Mouse (Mus musculus): ENCODE measurements at regions not wholly inside any gene's neighbourhood (a gene's known extent, or its start where the extent isn't known, plus 50 kb on each side); places are given as distances from the start of the nearest gene placed in this dataset.

DNA sequence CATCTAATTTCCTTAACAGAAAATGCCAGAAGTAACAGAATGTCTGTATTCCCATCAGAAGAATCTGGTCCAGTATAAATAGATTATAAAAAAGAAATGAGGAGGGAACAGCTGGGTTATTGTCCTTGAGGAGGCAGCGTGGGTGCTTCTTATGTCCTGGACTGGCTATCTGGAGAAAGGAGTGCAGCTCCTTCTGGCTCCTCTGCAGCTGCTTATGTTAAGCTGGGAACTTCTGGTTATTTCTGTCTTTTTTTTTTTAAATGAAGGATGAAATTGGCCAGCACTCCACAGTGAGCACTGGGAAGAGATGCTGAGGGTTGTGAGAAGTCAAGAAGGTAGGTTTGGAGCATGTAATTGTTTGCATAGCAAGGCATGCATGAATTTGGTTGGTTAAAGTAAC is 441.5 kb downstream of the Ebf1 start:
- DNase-seq (ENCODE audit: low read depth, low spot score), result no peak

GRCm38 (mm10) chr11:45066592-45066991 is 449.5 kb downstream of the Ebf1 start:
- DNase-seq (ENCODE audit: low read depth, low spot score), result no peak

GRCm38 (mm10) chr11:45070280-45070679 is 453.2 kb downstream of the Ebf1 start:
- no peak for DNase-seq (ENCODE audit: low read depth, low spot score)

GRCm38 (mm10) chr11:45071195-45071594 is 454.1 kb downstream of the Ebf1 start:
- no peak for DNase-seq (ENCODE audit: low read depth, low spot score)

DNA sequence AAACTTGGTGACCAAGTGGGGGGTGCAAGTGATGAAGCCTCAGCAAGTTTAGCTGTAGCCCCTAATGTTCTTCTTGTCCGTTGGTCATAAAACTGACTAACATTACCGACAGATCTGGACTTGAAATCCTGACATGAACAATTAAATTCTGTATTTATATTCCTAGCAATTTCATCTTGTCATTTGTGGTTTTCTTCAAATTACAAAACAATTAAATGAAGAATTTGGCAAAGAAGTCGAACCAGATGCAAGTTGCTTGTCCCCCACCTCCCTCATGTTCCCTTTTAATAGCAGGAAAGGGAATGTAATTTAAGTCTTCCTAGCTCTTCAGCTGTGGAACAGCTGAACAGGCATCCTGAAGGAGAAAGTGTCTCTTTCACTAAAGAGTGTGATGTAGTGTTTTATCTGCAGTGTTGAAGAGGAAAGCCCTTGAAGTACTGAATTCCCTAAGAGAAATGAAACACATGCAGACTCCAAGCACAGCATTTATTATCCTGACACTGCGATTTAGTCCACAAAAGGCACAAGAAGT is 467.5 kb downstream of the Ebf1 start:
- no peak for DNase-seq (ENCODE audit: low read depth, low spot score)

DNA sequence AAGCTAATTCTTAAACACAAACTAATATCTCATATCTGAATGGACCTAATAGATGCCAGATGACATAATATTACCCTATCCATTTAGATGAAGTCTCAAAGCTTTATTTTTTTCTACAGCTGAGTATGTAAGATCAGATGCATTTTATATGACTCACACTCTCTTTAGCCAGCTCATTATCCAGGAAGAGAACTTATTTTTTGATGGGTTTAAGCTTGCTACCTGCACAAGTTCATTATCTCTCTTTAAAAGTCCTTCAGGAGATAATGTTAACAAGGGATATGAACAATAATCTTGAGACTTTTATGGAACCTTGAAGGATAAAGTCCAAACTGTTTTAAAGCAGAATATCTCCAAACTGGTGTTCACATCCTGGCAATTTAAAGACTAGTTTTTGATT is 468.0 kb downstream of the Ebf1 start:
- no peak for DNase-seq (ENCODE audit: low read depth, low spot score)

- DNase-seq (ENCODE audit: low read depth, low spot score), result no peak
Observed at GRCm38 (mm10) chr11:45087186-45087915, 470.2 kb downstream of the Ebf1 start.

- DNase-seq (ENCODE audit: low read depth, low spot score), result no peak
Observed at GRCm38 (mm10) chr11:45088286-45088685, 471.2 kb downstream of the Ebf1 start.

DNA sequence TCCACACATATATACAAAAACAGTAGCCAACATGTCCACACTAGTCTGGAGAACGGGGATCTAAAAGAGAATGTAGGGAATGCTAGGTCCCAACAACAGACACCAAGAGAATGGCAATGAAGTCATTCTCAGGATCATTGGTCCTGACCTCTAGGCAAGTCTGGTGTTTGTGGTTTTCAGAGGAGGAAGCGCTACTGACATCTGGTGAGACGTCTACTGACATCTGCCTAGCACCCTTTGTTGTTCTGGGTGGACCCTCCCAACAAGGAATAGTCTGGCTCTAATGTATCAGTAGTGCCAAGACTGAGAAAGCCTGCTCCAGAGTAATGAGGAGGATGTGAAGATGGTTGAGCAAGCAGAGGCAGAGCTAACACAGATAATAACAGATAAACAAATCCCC is 472.4 kb downstream of the Ebf1 start:
- DNase-seq (ENCODE audit: low read depth, low spot score), result no peak

- no peak for DNase-seq (ENCODE audit: low read depth, low spot score)
Observed at GRCm38 (mm10) chr11:45103498-45104336, 486.6 kb downstream of the Ebf1 start.

- no peak for DNase-seq (ENCODE audit: low read depth, low spot score)
Observed at GRCm38 (mm10) chr11:45116702-45117101, 499.6 kb downstream of the Ebf1 start.

- DNase-seq (ENCODE audit: low read depth, low spot score), result no peak
Observed at GRCm38 (mm10) chr11:45123276-45123675, 506.2 kb downstream of the Ebf1 start.

GRCm38 (mm10) chr11:45136781-45137180 is 519.7 kb downstream of the Ebf1 start:
- no peak for DNase-seq (ENCODE audit: low read depth, low spot score)

- DNase-seq (ENCODE audit: low read depth, low spot score), result no peak
Observed at GRCm38 (mm10) chr11:45138351-45138975, 521.3 kb downstream of the Ebf1 start.

DNA sequence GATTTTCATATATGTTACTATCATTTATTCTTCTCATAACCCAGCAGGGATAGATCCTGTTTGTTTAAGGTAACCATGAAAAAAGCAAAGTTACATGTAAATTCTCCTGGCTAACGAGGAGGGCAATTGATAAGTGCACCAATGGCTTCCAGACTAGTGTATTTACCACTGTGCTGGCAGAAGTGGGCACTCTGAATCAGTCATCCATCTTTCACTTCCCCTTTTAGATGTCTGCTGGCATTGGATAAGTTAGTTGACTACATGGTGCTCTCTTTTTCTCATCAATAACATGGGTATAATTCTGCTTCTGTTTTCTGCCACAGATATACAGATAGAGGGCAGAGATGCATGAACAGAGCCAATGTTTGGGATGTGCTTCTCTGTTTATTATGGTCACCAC is 523.4 kb downstream of the Ebf1 start:
- no peak for DNase-seq (ENCODE audit: low read depth, low spot score)

DNA sequence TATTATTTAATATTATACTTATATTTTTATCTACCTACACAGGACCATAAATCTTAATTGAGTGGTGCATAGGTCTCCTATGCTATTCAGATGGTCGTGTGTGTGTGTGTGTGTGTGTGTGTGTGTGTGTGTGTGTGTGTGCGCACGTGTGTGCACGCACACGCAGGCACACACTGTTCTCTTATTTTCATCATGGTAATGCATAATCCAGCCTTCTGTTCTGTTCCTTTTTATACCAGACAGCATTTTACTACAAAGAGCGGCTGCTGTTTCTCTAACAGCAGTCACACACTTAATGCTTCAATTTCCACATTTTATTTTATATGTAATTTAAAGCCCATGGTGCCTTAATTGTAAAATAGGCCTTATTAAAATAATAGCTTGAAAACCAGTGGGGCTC is 537.0 kb downstream of the Ebf1 start:
- no peak for DNase-seq (ENCODE audit: low read depth, low spot score)

- DNase-seq (ENCODE audit: low read depth, low spot score), result no peak
Observed at GRCm38 (mm10) chr11:45154497-45154896, 537.4 kb downstream of the Ebf1 start.

GRCm38 (mm10) chr11:45155782-45156181 is 538.7 kb downstream of the Ebf1 start:
- no peak for DNase-seq (ENCODE audit: low read depth, low spot score)

DNA sequence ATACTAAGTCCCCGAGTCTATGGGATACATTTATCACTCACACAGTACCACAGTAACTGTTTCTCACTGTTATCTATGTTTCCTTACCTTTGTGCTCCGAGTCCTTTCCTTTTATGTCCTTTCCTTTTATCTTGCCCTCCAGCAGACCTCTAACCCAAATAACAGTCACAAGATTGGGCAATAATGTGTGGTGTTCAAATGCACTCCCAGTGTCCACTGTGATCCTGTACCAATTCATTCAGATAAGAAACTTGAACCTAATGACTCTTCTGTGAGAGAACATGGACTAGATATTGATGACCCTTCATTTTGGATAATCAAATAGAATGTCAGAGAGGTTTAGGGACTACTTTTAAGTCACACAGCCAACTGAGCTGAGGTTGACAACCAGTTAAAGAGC is 541.2 kb downstream of the Ebf1 start:
- no peak for DNase-seq (ENCODE audit: low read depth, low spot score)

DNA sequence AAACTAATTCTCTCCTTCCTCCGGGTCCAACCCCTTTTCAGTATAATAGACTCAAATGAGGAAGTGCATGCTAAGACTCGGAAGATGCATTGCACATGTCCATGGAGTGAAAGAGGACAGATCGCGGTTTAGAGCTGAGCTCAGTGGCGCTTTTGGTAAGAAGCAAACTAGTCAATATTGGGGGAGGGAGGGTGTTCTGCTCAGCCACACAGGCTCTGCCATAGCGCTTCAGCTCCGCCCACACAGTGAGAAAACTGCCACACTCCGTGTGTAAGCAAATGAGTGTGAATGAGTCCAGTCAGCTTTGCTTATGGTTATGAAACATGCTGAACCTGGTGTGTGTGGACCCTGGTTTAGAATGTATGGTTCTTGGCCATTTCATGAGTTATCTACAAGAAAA is 543.8 kb downstream of the Ebf1 start:
- DNase-seq (ENCODE audit: low read depth, low spot score), result no peak

- no peak for DNase-seq (ENCODE audit: low read depth, low spot score)
Observed at GRCm38 (mm10) chr11:45173546-45173945, 556.4 kb downstream of the Ebf1 start.

DNA sequence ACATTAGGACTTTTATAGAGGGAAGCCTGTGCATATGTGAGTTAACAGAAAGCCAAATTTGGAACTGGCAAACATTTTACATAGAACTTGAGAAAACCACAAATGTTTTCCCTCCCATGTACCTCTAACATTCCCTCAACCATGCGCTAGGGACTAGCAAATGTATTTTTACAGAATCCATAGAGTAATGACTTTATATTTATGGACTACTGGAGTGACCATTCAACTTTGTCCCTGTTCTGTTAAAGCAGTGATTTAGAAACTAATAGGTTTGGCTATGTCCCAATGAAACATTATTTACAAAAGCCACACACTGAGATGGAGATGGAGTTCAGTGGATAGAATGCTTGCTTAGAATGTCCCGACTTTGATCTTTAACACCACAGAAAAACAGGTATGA is 557.0 kb downstream of the Ebf1 start:
- no peak for DNase-seq (ENCODE audit: low read depth, low spot score)
